Mouse (Mus musculus): ENCODE results near the gene Leng9. TPM values are rescaled to one million over a fixed set of nuclear protein-coding genes. Genes with fewer than 3 reads are reported as not detected.

Leng9 gene
- polyA plus RNA-seq, 1 experiment: 11.5 TPM

DNA sequence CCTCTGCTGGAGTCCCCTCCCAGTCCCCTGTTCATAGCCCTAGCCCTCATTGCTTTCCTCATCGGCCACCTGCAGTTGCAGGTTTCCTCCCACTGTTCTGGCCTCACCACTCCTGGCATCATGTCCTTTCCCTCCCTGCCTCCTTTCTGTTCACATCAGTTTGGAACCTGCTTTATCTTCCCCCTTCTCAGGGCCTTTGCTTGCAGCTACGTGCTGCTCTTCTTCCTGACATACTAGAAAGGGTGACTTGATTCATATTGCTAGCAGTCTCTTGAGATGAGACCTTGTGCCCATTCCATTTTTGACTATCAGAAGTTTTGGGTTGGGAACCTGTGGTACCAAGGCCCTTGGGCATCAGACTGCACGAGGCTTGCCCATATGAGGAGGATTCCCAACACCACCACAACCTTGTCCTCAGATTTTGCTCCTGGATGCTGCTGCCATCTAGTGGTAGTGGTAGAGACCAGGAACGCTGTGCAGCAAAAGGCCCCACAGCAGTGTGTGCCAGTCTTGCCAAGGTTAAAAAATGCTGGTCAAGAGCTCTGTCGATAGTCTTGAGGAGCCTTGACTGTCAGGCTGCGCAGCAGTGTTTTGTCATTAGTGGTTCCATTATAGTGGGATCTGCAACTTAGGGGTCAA lies 4.5 kb downstream of the Leng9 start:
- Histone ChIP-seq H3K27ac (ENCODE audit: control insufficient read depth, insufficient read depth, low read length) (no peak overlapping the region), H3K36me3 (ENCODE audit: control insufficient read depth, insufficient read depth, low read length) (peaks cover 65% of the 10 kb centered on the region), H3K4me1 (replicated peaks; ENCODE audit: control insufficient read depth, insufficient read depth, low read length) (peaks cover 12% of the 10 kb centered on the region), H3K27me3 (ENCODE audit: control insufficient read depth, insufficient read depth, low read length) (no peaks in the 10 kb centered on the region; the same call in 1 of the 2 replicates), H3K4me3 (ENCODE audit: control insufficient read depth, insufficient read depth, low read length) (no peak overlapping the region)
- TF ChIP-seq POLR2A (IDR thresholded peaks at IDR 0.05; ENCODE audit: control insufficient read depth, extremely low read depth, insufficient read depth, low read length, poor library complexity) (no peak), CTCF (IDR thresholded peaks at IDR 0.05; ENCODE audit: borderline replicate concordance, control insufficient read depth, extremely low read depth, insufficient read depth, low read length, poor library complexity) (peak; percentile 75; the same call in 1 of the 2 replicates)
- WGBS: 65% methylated on average over 6 of the region's 6 CpGs
- peak; percentile 66 for DNase-seq

DNA sequence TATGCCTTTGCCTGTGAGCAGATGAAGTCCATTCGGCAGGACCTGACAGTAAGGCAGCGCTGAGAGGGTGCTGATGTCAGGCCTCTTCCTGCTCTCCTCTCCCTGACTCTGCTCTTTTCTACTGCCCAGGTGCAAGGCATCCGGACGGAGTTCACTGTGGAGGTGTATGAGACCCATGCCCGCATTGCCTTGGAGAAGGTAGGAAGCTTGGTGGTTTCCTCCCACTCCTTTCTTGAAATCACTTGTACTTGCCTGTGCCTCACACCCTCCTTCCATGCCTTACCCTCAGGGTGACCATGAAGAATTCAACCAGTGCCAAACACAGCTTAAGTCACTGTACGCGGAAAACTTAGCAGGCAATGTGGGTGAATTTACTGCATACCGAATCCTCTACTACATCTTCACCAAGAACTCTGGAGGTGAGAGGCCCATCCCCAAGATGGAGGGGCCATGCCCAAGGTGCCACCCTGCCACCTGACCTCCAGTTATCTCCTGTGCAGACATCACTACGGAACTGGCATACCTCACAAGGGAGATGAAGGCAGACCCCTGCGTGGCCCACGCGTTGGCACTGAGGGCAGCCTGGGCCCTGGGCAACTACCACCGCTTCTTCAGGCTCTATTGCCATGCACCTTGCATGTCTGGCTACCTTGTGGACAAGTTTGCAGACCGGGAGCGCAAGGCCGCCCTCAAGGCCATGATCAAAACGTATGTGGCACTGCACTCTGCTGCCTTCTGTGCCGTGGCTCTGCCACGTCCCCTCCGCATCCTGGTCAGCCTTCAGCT lies 5.2 kb downstream of the Leng9 start:
- H3K27me3 ChIP-seq (ENCODE audit: control insufficient read depth, insufficient read depth, low read length): no peaks in the 10 kb centered on the region
- H3K27ac ChIP-seq (ENCODE audit: control insufficient read depth, insufficient read depth, low read length): no peak overlapping the region
- H3K4me3 ChIP-seq (ENCODE audit: control insufficient read depth, insufficient read depth, low read length): no peak overlapping the region
- TF ChIP-seq CTCF (IDR thresholded peaks at IDR 0.05; ENCODE audit: borderline replicate concordance, control insufficient read depth, extremely low read depth, insufficient read depth, low read length, poor library complexity) (no peak), POLR2A (IDR thresholded peaks at IDR 0.05; ENCODE audit: control insufficient read depth, extremely low read depth, insufficient read depth, low read length, poor library complexity) (no peak)
- peaks cover 70% of the 10 kb centered on the region for H3K36me3 ChIP-seq (ENCODE audit: control insufficient read depth, insufficient read depth, low read length)
- no peak for DNase-seq
- peaks cover 10% of the 10 kb centered on the region for H3K4me1 ChIP-seq (replicated peaks; ENCODE audit: control insufficient read depth, insufficient read depth, low read length)
- 97% methylated on average over 20 of the region's 20 CpGs for WGBS

DNA sequence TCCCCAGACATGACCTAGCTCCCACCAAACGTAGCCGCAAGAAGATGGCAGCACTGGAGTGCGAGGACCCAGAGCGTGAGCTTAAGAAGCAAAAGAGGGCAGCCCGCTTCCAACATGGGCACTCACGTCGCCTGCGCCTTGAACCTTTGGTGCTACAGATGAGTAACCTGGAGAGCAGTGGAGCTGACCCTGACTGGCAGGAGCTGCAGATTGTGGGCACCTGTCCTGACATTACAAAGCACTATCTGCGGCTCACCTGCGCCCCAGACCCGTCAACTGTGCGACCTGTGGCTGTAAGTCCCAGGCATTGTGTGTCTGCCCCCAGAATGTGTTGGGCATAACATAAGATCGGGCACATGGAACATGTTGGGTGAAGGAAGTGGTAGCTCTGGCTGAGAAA lies 6.1 kb downstream of the Leng9 start:
- Histone ChIP-seq H3K27ac (ENCODE audit: control insufficient read depth, insufficient read depth, low read length) (no peak overlapping the region), H3K27me3 (ENCODE audit: control insufficient read depth, insufficient read depth, low read length) (no peaks in the 10 kb centered on the region), H3K4me1 (replicated peaks; ENCODE audit: control insufficient read depth, insufficient read depth, low read length) (peaks cover 8% of the 10 kb centered on the region), H3K36me3 (ENCODE audit: control insufficient read depth, insufficient read depth, low read length) (peaks cover 77% of the 10 kb centered on the region), H3K4me3 (ENCODE audit: control insufficient read depth, insufficient read depth, low read length) (no peak overlapping the region)
- TF ChIP-seq POLR2A (IDR thresholded peaks at IDR 0.05; ENCODE audit: control insufficient read depth, extremely low read depth, insufficient read depth, low read length, poor library complexity) (no peak), CTCF (IDR thresholded peaks at IDR 0.05; ENCODE audit: borderline replicate concordance, control insufficient read depth, extremely low read depth, insufficient read depth, low read length, poor library complexity) (no peak)
- DNase-seq: no peak
- over 99% methylated on average over 13 of the region's 13 CpGs for WGBS

DNA sequence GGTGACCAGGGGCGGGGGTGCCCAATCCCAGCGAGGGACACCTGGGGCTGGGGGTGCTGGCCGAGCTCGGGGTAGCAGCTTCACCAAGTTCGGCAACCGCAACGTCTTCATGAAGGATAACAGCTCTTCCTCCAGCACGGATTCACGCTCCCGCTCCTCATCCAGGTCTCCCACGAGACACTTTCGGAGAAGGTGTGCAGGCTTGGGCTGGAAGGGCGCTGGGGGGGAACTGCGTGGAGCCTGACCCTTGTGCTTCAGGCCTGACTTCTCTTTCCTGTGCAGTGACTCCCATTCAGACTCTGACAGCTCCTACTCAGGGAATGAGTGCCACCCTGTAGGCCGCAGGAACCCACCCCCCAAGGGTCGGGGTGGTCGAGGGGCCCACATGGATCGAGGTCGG lies 6.7 kb downstream of the Leng9 start:
- Histone ChIP-seq H3K4me3 (ENCODE audit: control insufficient read depth, insufficient read depth, low read length) (no peak overlapping the region), H3K27ac (ENCODE audit: control insufficient read depth, insufficient read depth, low read length) (no peak overlapping the region), H3K36me3 (ENCODE audit: control insufficient read depth, insufficient read depth, low read length) (peaks cover 77% of the 10 kb centered on the region), H3K4me1 (replicated peaks; ENCODE audit: control insufficient read depth, insufficient read depth, low read length) (peaks cover 4% of the 10 kb centered on the region), H3K27me3 (ENCODE audit: control insufficient read depth, insufficient read depth, low read length) (no peaks in the 10 kb centered on the region)
- no peak for DNase-seq
- TF ChIP-seq POLR2A (IDR thresholded peaks at IDR 0.05; ENCODE audit: control insufficient read depth, extremely low read depth, insufficient read depth, low read length, poor library complexity) (no peak), CTCF (IDR thresholded peaks at IDR 0.05; ENCODE audit: borderline replicate concordance, control insufficient read depth, extremely low read depth, insufficient read depth, low read length, poor library complexity) (no peak)
- WGBS: 99% methylated on average over 19 of the region's 19 CpGs

DNA sequence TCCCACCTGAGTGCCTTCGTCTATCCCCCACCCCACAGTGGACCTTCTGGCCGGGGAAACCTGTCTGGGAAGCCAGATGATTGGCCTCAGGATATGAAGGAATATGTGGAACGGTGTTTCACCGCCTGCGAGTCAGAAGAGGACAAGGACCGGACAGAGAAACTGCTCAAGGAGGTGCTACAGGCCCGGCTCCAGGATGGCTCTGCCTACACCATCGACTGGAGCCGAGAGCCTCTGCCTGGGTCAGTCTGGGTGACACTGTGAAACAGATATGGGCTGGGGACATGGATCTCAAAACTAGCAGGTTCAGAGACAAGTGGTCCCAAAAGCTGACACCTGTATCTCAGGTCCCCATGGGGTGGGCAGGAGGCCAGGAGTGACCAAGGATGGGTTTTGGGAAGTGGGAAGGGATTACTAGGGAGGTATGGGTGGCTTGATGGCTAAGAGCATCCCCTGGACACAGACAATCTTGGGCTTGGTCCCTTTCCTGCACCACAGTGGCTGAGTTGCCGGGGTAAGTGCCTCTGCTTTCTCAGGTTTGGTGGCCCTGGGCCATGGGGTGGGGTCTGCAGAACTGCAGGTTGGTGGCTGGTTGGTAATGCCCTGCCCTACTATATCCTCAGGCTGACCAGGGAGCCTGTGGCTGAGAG lies 7.3 kb downstream of the Leng9 start:
- peaks cover under 1% of the 10 kb centered on the region; the same call in 1 of the 2 replicates for H3K4me1 ChIP-seq (replicated peaks; ENCODE audit: control insufficient read depth, insufficient read depth, low read length)
- no peaks in the 10 kb centered on the region for H3K27me3 ChIP-seq (ENCODE audit: control insufficient read depth, insufficient read depth, low read length)
- H3K36me3 ChIP-seq (ENCODE audit: control insufficient read depth, insufficient read depth, low read length): peaks cover 77% of the 10 kb centered on the region
- 98% methylated on average over 10 of the region's 10 CpGs for WGBS
- H3K27ac ChIP-seq (ENCODE audit: control insufficient read depth, insufficient read depth, low read length): no peak overlapping the region
- H3K4me3 ChIP-seq (ENCODE audit: control insufficient read depth, insufficient read depth, low read length): no peak overlapping the region
- no peak for TF ChIP-seq CTCF (IDR thresholded peaks at IDR 0.05; ENCODE audit: borderline replicate concordance, control insufficient read depth, extremely low read depth, insufficient read depth, low read length, poor library complexity)
- TF ChIP-seq POLR2A (IDR thresholded peaks at IDR 0.05; ENCODE audit: control insufficient read depth, extremely low read depth, insufficient read depth, low read length, poor library complexity): no peak
- no peak for DNase-seq

DNA sequence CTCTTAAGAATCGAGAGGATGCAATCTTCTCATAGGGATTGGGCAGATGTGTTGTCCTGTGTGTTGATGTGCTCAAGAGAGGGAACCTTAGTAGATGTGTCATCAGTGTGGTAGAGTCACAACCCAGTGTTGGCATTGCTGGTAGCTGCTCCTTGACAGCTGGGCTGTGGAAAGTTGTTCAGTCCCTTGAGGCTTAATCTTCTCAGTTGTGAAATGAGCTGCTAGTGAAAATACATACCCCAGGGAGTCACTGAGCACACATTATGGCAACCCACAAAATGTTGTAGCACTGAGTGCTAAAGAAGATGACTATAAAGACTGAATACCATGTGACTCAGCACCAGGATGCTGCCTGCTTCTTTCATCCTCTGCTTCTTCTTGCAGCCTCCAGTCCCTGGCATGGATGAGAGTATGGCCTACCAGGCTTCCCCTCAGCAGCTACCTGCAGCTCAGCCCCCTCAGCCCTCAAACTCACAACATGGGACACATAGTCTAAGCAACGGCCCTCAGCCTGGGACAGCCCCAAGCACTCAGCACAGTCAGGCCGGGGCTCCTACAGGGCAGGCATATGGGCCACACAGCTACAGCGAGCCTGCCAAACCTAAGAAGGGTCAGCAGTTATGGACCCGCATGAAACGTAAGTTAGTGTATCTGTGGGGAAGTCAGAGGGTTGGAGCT lies 8.4 kb downstream of the Leng9 start:
- peaks cover 69% of the 10 kb centered on the region for H3K36me3 ChIP-seq (ENCODE audit: control insufficient read depth, insufficient read depth, low read length)
- no peak for DNase-seq
- no peak overlapping the region for H3K4me3 ChIP-seq (ENCODE audit: control insufficient read depth, insufficient read depth, low read length)
- no peaks in the 10 kb centered on the region for H3K27me3 ChIP-seq (ENCODE audit: control insufficient read depth, insufficient read depth, low read length)
- H3K4me1 ChIP-seq (replicated peaks; ENCODE audit: control insufficient read depth, insufficient read depth, low read length): peaks cover 5% of the 10 kb centered on the region; the same call in 1 of the 2 replicates
- H3K27ac ChIP-seq (ENCODE audit: control insufficient read depth, insufficient read depth, low read length): no peak overlapping the region
- no peak for TF ChIP-seq POLR2A (IDR thresholded peaks at IDR 0.05; ENCODE audit: control insufficient read depth, extremely low read depth, insufficient read depth, low read length, poor library complexity)
- TF ChIP-seq CTCF (IDR thresholded peaks at IDR 0.05; ENCODE audit: borderline replicate concordance, control insufficient read depth, extremely low read depth, insufficient read depth, low read length, poor library complexity): no peak
- 97% methylated on average over 6 of the region's 6 CpGs for WGBS

Data from thymus, adult 2 months (tissue).